Mouse (Mus musculus) hindbrain, embryonic 14.5 days (tissue): Measurements from ENCODE around the gene Manba. TPM values are rescaled to one million over a fixed set of nuclear protein-coding genes. Genes with fewer than 3 reads are reported as not detected.
"Not testable (repeated sequence)": the region's sequence is repeated elsewhere in the genome, so short reads cannot be mapped to it uniquely, and the experiment has no call there.

Source experiments
- ATAC-seq: fragments of 200-750 bp; cut with Nextera tagmentation; 2 replicates; pipeline ENCODE4 v1.8.0; 2017; ENCODE audit warnings: moderate number of reproducible peaks, mild to moderate bottlenecking, moderate TSS enrichment, moderate library complexity; ENCODE audit not compliant: low FRiP score
- DNase-seq: peaks from one replicate; pipeline ENCODE4 v3.0.0-alpha.2; 2015; ENCODE audit warnings: low spot score
- H3K27ac ChIP-seq: fragments of 300-500 bp; sonication (generic); 2 replicates; pipeline ENCODE4 v1.5.1; 2014; ENCODE audit warnings: mild to moderate bottlenecking, moderate library complexity
- H3K27me3 ChIP-seq: fragments of 300-500 bp; sonication (generic); 2 replicates; pipeline ENCODE4 v1.6.1; 2014; ENCODE audit warnings: mild to moderate bottlenecking, low read length, mixed read lengths; ENCODE audit not compliant: control insufficient read depth, insufficient read depth
- H3K36me3 ChIP-seq: fragments of 300-500 bp; sonication (generic); replicated peaks from 2 replicates; pipeline ENCODE4 v1.6.1; 2014; ENCODE audit not compliant: control insufficient read depth, insufficient read depth
- H3K4me1 ChIP-seq: fragments of 300-500 bp; sonication (generic); replicated peaks from 2 replicates; pipeline ENCODE4 v1.6.1; 2014; ENCODE audit warnings: antibody characterized with exemption, low read length, mixed read lengths; ENCODE audit not compliant: control insufficient read depth, insufficient read depth
- H3K4me2 ChIP-seq: fragments of 300-500 bp; sonication (generic); replicated peaks from 2 replicates; pipeline ENCODE4 v1.6.1; 2014; ENCODE audit warnings: mild to moderate bottlenecking, moderate library complexity
- H3K4me3 ChIP-seq: fragments of 300-500 bp; sonication (generic); replicated peaks from 2 replicates; pipeline ENCODE4 v1.5.1; 2014; ENCODE audit warnings: mild to moderate bottlenecking, low read length
- H3K9ac ChIP-seq: fragments of 300-500 bp; sonication (generic); 2 replicates; pipeline ENCODE4 v1.6.1; 2014
- H3K9me3 ChIP-seq: fragments of 300-500 bp; sonication (generic); 2 replicates; pipeline ENCODE4 v1.6.1; 2016; ENCODE audit warnings: low read length; ENCODE audit not compliant: control insufficient read depth
- WGBS: fragments of 180-500 bp; shearing (Covaris S2); extraction: QIAGEN DNeasy Blood & Tissue Kit; methylation state at CpG from one replicate; pipeline ENCODE4 v1.1.7; 2014; 5-methylcytosine and 5-hydroxymethylcytosine counted together
- polyA plus RNA-seq: library from polyadenylated mRNA; unstranded; fragments of >200 nt; fragmentation: Nextera tagmentation; extraction: Ambion mirVana; gene quantifications from 2 replicates; pipeline ENCODE4 v1.2.1, GENCODE M21; 2014

The Manba gene
- polyA plus RNA-seq, 1 experiment from 2014 or later, result 8.1 TPM

DNA sequence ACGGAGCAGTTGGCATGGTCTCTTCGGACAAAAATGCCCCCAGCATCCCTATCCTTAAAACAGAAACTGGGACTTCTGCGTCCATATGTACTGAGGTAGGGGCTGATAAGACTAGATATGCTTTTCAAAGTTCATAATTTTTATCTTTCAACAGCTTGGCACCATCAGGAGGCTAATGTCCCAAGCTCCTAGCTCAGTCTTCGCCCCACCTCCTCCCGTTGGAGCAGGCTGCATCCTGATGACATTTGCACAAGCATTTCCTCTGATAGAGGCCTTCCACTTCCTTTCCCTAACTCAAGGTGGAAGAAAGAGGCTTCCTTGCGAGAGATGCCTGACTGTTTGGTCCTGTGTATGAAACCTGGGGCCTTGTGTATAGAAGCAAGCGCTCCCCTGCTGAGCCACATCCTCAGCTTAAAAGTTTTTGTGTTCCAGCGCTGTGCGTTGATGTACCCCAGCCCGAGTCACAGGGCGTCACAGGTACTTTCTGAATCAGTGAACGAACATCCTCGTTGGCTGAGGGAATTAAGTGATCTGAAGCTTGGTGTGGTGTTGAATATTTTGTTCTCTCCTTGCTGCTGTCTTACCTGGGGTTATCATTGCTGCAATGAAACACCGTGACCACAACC, 28.5 kb downstream of the Manba start:
- 0 out of 2 replicates have a peak overlapping the region, but pooled peaks have one; percentile 24 for H3K4me2 ChIP-seq
- no peak overlapping the region for H3K9ac ChIP-seq
- H3K36me3 ChIP-seq, result no peaks in the 10 kb centered on the region; the same call in 1 of the 2 replicates
- ATAC-seq, result no peak
- DNase-seq, result no peak
- no peak overlapping the region for H3K27ac ChIP-seq
- H3K27me3 ChIP-seq, result no peaks in the 10 kb centered on the region
- no peak overlapping the region for H3K4me3 ChIP-seq
- WGBS, result 74% methylated on average over 14 of the region's 14 CpGs
- H3K9me3 ChIP-seq, result no peaks in the 10 kb centered on the region
- no peaks in the 10 kb centered on the region for H3K4me1 ChIP-seq

- Histone ChIP-seq H3K4me3 (no peak overlapping the region), H3K36me3 (no peaks in the 10 kb centered on the region; the same call in 1 of the 2 replicates), H3K27me3 (no peaks in the 10 kb centered on the region), H3K27ac (no peak overlapping the region), H3K4me2 (no peak overlapping the region), H3K4me1 (no peaks in the 10 kb centered on the region), H3K9ac (no peak overlapping the region), H3K9me3 (no peaks in the 10 kb centered on the region)
- no peak for DNase-seq
- 91% methylated on average over 5 of the region's 5 CpGs for WGBS
- no peak for ATAC-seq
Observed at GRCm38 (mm10) chr3:135515246-135515645, 29.8 kb downstream of the Manba start.

DNA sequence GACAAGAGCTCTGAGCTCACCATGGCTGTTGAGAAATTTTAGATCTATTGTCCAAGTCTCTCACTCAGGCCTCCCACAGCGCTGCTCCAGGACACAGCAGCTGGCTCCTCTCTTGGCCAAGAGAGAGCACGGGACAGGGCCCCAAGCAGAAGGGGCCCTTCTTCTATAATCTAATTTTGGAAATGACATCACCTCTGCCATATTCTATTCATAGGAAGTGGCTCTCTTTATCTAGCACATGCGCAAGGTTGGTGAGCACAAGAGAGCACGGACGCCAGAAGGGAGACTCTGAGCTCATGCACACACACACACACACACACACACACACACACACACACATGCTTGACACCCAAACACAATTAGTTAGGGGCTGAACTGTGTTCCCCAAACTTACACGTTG, 31.5 kb downstream of the Manba start:
- DNase-seq (no peak), ATAC-seq (no peak)
- Histone ChIP-seq H3K9me3 (no peaks in the 10 kb centered on the region), H3K4me3 (no peak overlapping the region), H3K27me3 (no peaks in the 10 kb centered on the region), H3K4me2 (no peak overlapping the region), H3K4me1 (no peaks in the 10 kb centered on the region), H3K27ac (no peak overlapping the region), H3K36me3 (no peaks in the 10 kb centered on the region; the same call in 1 of the 2 replicates), H3K9ac (no peak overlapping the region)
- 76% methylated on average over 6 of the region's 6 CpGs for WGBS

GRCm38 (mm10) chr3:135518882-135519281, 33.5 kb downstream of the Manba start:
- no peak overlapping the region for H3K9ac ChIP-seq
- no peaks in the 10 kb centered on the region for H3K4me1 ChIP-seq
- H3K9me3 ChIP-seq, result no peaks in the 10 kb centered on the region
- no peak overlapping the region for H3K4me3 ChIP-seq
- DNase-seq (no peak), ATAC-seq (no peak)
- no peak overlapping the region for H3K27ac ChIP-seq
- 89% methylated on average over 5 of the region's 5 CpGs for WGBS
- H3K27me3 ChIP-seq, result no peaks in the 10 kb centered on the region
- no peaks in the 10 kb centered on the region; the same call in 1 of the 2 replicates for H3K36me3 ChIP-seq
- no peak overlapping the region for H3K4me2 ChIP-seq

DNA sequence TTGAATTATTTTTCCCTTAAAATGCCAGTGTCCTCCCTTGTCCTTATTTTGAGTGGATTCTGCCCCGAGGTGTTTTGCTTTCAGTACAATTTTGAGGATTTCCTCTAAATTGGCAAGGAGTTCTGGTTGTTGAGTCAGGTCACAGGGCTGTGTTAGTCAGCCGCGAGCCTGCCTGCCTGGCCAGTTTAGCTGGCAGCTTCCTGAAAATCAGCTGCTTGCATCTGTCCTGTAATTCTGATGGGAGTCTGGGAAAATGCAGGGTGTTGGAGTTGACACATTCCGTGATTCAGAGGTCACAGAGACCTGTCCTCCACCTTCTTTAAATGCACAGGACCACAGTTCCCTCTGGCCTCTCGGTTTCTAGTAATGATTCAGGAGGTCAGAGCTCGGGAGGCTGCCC, 34.2 kb downstream of the Manba start:
- Histone ChIP-seq H3K4me1 (no peaks in the 10 kb centered on the region), H3K4me2 (no peak overlapping the region), H3K9ac (no peak overlapping the region), H3K27ac (no peak overlapping the region), H3K9me3 (no peaks in the 10 kb centered on the region), H3K4me3 (no peak overlapping the region), H3K36me3 (no peaks in the 10 kb centered on the region; the same call in 1 of the 2 replicates), H3K27me3 (no peaks in the 10 kb centered on the region)
- ATAC-seq (no peak), DNase-seq (no peak)
- 87% methylated on average over 6 of the region's 6 CpGs for WGBS

- H3K36me3 ChIP-seq, result no peaks in the 10 kb centered on the region; the same call in 1 of the 2 replicates
- no peaks in the 10 kb centered on the region for H3K9me3 ChIP-seq
- no peaks in the 10 kb centered on the region for H3K27me3 ChIP-seq
- H3K27ac ChIP-seq, result no peak overlapping the region
- ATAC-seq (no peak), DNase-seq (no peak)
- 70% methylated on average over 4 of the region's 4 CpGs for WGBS
- H3K4me3 ChIP-seq, result no peak overlapping the region
- H3K4me2 ChIP-seq, result no peak overlapping the region
- H3K4me1 ChIP-seq, result no peaks in the 10 kb centered on the region
- no peak overlapping the region for H3K9ac ChIP-seq
Observed at GRCm38 (mm10) chr3:135521963-135522362, 36.6 kb downstream of the Manba start.

DNA sequence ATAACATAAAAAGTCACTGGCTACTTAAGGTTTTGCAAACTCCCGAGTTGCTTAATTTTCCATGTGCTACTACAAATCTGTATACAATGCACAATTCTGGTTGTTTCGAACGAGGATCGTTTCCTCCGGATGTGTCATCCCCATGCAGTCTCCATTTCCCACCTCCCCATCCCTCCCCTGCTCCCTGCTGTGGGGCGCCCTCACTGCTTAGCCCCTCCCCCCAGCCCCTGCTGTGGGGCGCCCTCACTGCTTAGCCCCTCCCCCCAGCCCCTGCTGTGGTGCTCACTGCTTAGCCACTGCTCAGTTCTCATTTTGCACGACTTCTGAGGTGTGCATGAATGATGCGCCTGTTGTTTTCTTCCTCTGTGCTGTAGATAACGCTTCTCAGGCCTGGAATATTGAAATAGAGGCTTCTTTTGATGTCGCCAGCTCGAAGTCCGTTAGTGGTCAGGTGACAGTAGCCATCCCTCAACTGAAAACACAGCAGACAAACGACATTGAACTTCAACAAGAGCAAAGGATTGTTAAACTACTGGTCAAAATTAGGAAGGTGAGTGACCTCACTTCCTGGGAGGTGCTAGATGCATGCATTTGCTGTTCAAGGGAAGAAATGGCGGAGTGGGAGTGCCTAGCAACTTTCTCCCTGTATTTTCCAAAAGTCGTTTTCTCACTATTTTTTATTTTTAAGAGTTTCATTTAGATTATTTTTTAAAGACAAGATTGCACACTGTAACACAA, 37.4 kb downstream of the Manba start:
- Histone ChIP-seq H3K9me3 (no peaks in the 10 kb centered on the region), H3K9ac (no peak overlapping the region), H3K4me1 (no peaks in the 10 kb centered on the region), H3K36me3 (no peaks in the 10 kb centered on the region; the same call in 1 of the 2 replicates), H3K27me3 (no peaks in the 10 kb centered on the region), H3K4me2 (no peak overlapping the region), H3K27ac (no peak overlapping the region), H3K4me3 (no peak overlapping the region)
- 63% methylated on average over 16 of the region's 16 CpGs for WGBS
- ATAC-seq (no peak), DNase-seq (no peak)

DNA sequence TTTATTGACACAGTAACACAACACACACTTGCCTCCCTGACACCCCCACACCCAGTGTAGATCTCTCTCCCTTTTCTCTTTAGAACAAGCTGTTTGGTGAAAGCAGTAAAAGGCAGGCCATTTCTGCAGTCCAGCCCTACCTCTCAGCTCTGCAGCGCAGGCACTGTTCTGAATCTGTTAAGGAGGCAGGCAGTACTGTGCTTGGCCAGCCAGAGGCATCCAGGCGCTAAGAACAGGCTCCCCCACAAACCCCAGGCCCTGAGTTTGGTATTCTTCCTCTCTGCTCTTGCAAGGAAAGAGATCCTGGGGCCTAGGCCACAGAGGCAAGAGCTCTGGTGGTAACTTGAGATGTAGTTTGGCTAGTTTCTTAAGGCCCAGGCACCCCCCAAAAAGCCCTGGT, 39.5 kb downstream of the Manba start:
- H3K9ac ChIP-seq, ATAC-seq, H3K27ac ChIP-seq, H3K4me1 ChIP-seq, H3K36me3 ChIP-seq, H3K4me2 ChIP-seq, H3K4me3 ChIP-seq, DNase-seq, H3K27me3 ChIP-seq, H3K9me3 ChIP-seq: not testable (repeated sequence)
- WGBS, result 46% methylated on average over 2 of the region's 2 CpGs

DNA sequence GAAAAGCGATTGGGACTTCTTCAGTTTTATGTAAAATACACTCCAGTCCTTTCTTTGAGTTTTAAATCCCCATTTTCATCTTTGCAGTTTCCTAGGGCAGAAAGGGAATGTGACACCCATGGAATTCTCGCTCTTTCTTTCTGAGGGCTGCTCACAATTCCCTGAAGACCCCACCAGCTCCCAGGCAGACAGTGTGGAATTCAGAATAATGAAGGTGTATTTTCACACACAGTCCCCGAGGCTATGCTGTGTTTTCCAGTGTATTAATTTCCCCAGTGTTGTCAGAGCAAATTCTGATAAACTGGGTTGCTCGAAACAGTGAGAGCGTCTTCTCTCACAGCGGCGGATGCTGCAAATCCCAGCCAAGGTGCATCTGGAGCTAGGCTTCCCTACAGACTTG, 44.3 kb downstream of the Manba start:
- no peaks in the 10 kb centered on the region for H3K36me3 ChIP-seq
- H3K4me2 ChIP-seq, result no peak overlapping the region
- H3K27me3 ChIP-seq, result no peaks in the 10 kb centered on the region
- H3K4me1 ChIP-seq, result no peaks in the 10 kb centered on the region
- DNase-seq, result no peak
- H3K9me3 ChIP-seq, result no peaks in the 10 kb centered on the region
- WGBS, result 67% methylated on average over 7 of the region's 7 CpGs
- H3K4me3 ChIP-seq, result no peak overlapping the region
- no peak for ATAC-seq
- no peak overlapping the region for H3K27ac ChIP-seq
- H3K9ac ChIP-seq, result no peak overlapping the region
